Mouse (Mus musculus) gastrocnemius, adult 2 months (tissue): ENCODE measurements at regions not wholly inside any gene's neighbourhood (a gene's known extent, or its start where the extent isn't known, plus 50 kb on each side); places are given as distances from the start of the nearest gene placed in this dataset.

Experiments used
- DNase-seq: peaks from one replicate; pipeline ENCODE4 v3.0.0; 2022
- H3K27ac ChIP-seq: fragments of 200-600 bp; 2 replicates; pipeline ENCODE4 v1.8.1; 2022; ENCODE audit warnings: mild to moderate bottlenecking
- H3K4me3 ChIP-seq: fragments of 200-600 bp; 2 replicates; pipeline ENCODE4 v1.8.1; 2022; ENCODE audit warnings: mild to moderate bottlenecking, moderate library complexity
- CTCF ChIP-seq: fragments of 200-600 bp; IDR thresholded peaks from 2 replicates; pipeline ENCODE4 v1.8.1; 2022; ENCODE audit warnings: antibody characterized with exemption, mild to moderate bottlenecking, moderate library complexity
- intact Hi-C: fragments of 180-260 bp; cut with DNase I; formaldehyde crosslinking; loops from one replicate; pipeline ENCODE4 v1.15.1; 2025

DNA sequence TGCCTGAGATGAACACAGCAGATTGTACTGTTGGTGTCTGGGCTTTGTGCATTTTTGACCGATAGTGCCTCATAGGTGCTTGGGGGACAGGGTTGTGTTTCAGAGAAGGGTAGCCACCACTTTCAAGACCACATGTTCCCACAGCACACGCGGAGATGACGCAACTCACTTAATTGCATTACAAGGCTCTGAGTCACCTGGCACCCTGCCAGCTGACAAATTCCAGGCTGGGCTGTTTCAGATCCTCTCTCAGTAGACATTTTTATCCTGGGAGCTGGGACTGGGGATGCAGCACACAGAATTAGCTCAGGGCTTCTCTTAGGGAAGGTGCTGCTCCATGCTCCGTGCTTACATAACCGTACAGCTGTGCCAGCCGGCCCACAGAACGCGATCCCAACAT, 83.1 kb upstream of the Nap1l1 start:
- DNase-seq: peak; percentile 76
- Histone ChIP-seq H3K4me3 (peak overlapping the region; percentile 32), H3K27ac (peak overlapping the region; percentile 43; the same call in 1 of the 2 replicates)
- intact Hi-C loops: no loop called here
- TF ChIP-seq CTCF: no peak

DNA sequence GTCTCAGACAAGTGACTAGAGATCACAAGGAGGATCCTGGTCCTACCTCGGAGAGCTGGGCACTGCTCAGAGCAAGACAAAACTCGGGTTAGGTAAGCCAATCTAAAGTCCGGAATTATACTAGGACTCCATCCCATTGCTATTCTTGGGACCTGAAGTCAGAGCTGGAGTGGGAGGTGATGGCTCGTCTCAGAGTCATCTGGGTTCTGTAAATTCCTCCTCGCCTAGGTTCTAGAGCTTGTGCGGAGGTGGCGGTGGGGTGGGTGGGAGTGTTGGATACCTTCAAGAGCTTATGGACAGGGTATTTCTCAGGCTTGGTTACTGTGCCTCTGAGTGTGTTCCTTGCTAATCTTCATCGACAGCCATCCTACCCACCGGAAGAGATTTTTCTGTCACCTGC, 78.6 kb upstream of the Nap1l1 start:
- H3K27ac ChIP-seq: no peak overlapping the region
- intact Hi-C loops: no loop called here
- no peak overlapping the region for H3K4me3 ChIP-seq
- no peak for DNase-seq
- no peak for TF ChIP-seq CTCF

GRCm38 (mm10) chr10:111405071-111405470, 68.0 kb upstream of the Nap1l1 start:
- Histone ChIP-seq H3K27ac (no peak overlapping the region), H3K4me3 (no peak overlapping the region)
- TF ChIP-seq CTCF: no peak
- DNase-seq: no peak
- intact Hi-C loops: no loop called here

DNA sequence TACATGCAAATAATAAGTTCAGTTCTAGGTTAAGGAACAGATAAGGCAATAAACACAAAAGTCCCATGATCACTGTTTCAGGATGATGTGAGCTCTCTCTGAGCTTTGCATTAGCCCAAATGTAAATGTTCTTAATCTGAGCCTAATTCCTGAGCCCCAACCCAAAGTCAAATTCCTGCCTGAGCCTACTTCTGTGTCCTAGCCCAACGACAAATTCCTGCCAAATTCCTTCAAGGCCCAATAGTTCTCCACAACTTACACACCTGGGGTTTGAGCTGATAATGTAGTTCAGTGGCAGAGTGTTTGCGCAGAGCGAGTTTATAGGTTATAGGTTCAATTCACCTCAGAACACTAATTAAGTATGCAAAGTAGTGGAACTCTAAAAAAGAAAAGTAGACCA, 64.1 kb upstream of the Nap1l1 start:
- DNase-seq: no peak
- TF ChIP-seq CTCF: no peak
- no peak overlapping the region for H3K4me3 ChIP-seq
- H3K27ac ChIP-seq: no peak overlapping the region
- intact Hi-C loops: no loop called here

DNA sequence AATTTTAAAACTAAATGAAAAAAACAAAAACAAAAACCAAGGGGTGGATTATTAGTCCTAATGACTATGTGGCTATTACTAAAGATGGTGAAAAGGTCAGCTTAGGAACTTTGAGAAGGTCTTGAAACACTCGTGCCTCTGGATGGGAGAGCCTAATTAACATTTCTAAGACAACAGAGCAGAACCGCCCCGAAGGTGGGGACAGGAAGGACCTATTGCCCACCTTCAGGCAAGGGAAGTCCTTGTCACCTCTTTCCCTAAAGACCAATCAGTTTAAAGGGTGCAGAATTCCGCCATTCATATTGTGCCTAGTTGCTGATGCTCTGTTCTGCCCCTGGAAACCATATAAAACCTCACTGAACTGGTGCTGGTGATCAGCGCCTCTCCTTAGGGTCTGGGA, 63.5 kb upstream of the Nap1l1 start:
- TF ChIP-seq CTCF: no peak
- no peak for DNase-seq
- intact Hi-C loops: no loop called here
- H3K27ac ChIP-seq: no peak overlapping the region
- no peak overlapping the region for H3K4me3 ChIP-seq

GRCm38 (mm10) chr10:111410121-111410520, 62.9 kb upstream of the Nap1l1 start:
- Histone ChIP-seq H3K27ac (no peak overlapping the region), H3K4me3 (no peak overlapping the region)
- no peak for DNase-seq
- intact Hi-C loops: no loop called here
- no peak for TF ChIP-seq CTCF

GRCm38 (mm10) chr10:111411533-111411932, 61.5 kb upstream of the Nap1l1 start:
- Histone ChIP-seq H3K27ac (no peak overlapping the region), H3K4me3 (no peak overlapping the region)
- DNase-seq: no peak
- intact Hi-C loops: no loop called here
- TF ChIP-seq CTCF: no peak

DNA sequence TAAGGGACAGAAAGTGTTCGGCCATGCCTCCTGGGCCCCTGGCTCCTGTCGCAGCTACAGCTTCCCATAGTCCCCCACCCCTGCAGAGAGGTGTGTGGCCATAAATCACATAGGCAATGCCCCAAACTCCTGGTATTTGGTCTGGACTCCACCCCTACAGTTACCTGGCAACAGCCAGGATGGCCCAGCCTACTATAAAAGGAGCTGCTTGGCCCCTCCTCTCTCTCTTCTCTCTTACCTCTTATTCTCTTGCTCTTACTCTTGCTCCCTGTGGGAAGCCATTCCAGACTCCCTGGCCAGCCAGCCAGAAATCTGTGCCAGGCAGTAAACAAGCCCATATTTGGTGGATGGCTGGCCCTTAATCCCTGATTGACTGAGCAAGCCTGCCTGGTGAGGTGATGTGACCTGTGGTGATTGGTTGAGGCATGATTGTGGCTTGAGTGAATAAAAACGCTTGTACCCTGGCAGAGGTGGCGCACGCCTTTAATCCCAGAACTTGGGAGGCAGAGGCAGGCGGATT, 56.4 kb upstream of the Nap1l1 start:
- intact Hi-C loops: no loop called here
- DNase-seq: no peak
- Histone ChIP-seq H3K27ac (no peak overlapping the region), H3K4me3 (no peak overlapping the region)
- TF ChIP-seq CTCF: no peak

DNA sequence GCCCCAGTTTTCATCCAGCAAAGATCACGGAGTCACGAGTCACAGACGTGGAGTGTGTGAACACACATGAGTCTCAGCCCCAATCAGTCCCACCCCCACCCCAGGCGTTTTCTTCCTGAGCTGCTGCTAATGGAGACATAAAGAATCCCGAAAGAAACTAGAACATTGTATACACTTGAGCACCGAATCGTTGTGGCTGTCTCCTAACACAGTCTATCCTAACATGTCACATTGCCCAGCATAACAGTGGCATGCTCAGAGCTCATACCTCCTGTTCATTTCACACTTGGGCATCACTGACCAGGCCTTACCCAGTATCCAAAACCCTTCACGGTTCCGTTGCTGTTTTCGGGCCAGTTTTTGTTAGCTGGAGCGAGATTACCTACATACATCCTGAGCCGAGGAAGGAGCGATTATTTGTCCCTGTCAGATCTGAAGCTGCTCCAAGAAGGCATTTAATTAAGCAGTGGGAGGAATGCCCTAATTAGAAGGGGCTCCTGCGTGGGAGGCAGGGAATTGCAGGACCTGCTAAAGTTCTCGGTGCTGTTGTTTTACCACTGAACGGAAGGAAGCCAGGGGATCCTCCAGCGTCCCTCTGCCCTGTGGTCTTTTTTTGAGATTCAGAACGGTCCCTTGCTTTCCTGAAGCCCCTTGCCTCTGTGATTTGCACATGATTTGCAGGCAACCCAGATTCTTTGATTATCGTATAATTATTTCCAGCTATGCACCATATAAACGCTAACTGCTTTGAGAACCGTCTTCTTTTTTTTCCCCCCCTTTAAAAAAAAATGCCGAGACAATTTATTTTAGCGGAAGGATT, 53.4 kb upstream of the Nap1l1 start:
- intact Hi-C loops: no loop called here
- TF ChIP-seq CTCF: no peak
- Histone ChIP-seq H3K4me3 (peak overlapping the region; percentile 55), H3K27ac (no peak overlapping the region)
- DNase-seq: no peak

GRCm38 (mm10) chr10:111420195-111420838, 52.7 kb upstream of the Nap1l1 start:
- no peak for TF ChIP-seq CTCF
- Histone ChIP-seq H3K27ac (no peak overlapping the region), H3K4me3 (peak overlapping the region; percentile 55)
- DNase-seq: no peak
- intact Hi-C loops: no loop called here

GRCm38 (mm10) chr10:111422057-111422456, 51.0 kb upstream of the Nap1l1 start:
- H3K4me3 ChIP-seq: no peak overlapping the region
- no peak for DNase-seq
- intact Hi-C loops: no loop called here
- TF ChIP-seq CTCF: no peak
- no peak overlapping the region for H3K27ac ChIP-seq

GRCm38 (mm10) chr10:111422649-111423048, 50.4 kb upstream of the Nap1l1 start:
- no peak overlapping the region; the same call in 1 of the 2 replicates for H3K27ac ChIP-seq
- TF ChIP-seq CTCF: no peak
- intact Hi-C loops: no loop called here
- DNase-seq: peak; percentile 22
- peak overlapping the region; percentile 62 for H3K4me3 ChIP-seq
